Mouse (Mus musculus) erythroblast, embryonic 14.5 days (primary cell): Measurements from ENCODE around the gene Dhrs1. TPM values are rescaled to one million over a fixed set of nuclear protein-coding genes. Genes with fewer than 3 reads are reported as not detected.

Experiments
- H3K27me3 ChIP-seq: 2 replicates; pipeline ENCODE4 v1.6.1; 2012; ENCODE audit warnings: inconsistent platforms; ENCODE audit not compliant: control insufficient read depth
- H3K36me3 ChIP-seq: 2 replicates; pipeline ENCODE4 v1.6.1; 2012; ENCODE audit warnings: mild to moderate bottlenecking, inconsistent platforms; ENCODE audit not compliant: control insufficient read depth
- H3K4me1 ChIP-seq: 2 replicates; pipeline ENCODE4 v1.6.1; 2012; ENCODE audit warnings: inconsistent platforms; ENCODE audit not compliant: control insufficient read depth
- H3K4me3 ChIP-seq: replicated peaks from 2 replicates; pipeline ENCODE3; 2012; ENCODE audit warnings: moderate library complexity, mild to moderate bottlenecking, inconsistent platforms
- H3K9me3 ChIP-seq: 2 replicates; pipeline ENCODE4 v1.6.1; 2012; ENCODE audit warnings: low read length, inconsistent platforms, mixed read lengths; ENCODE audit not compliant: control insufficient read depth
- GATA1 ChIP-seq: IDR thresholded peaks from 2 replicates; pipeline ENCODE4 v1.6.1; 2012; ENCODE audit warnings: low read length, inconsistent platforms, mixed read lengths
- TAL1 ChIP-seq: IDR thresholded peaks from 3 replicates; pipeline ENCODE4 v1.6.1; 2012; ENCODE audit warnings: low read length, inconsistent platforms, mixed read lengths
- polyA plus RNA-seq: library from polyadenylated mRNA; stranded (reverse); fragments of >175 nt; gene quantifications from 2 replicates; pipeline ENCODE4 v1.2.3, GENCODE M21; 2012

Gene Dhrs1
- polyA plus RNA-seq, 1 experiment, result not detected

- Histone ChIP-seq H3K9me3 (no peaks in the 10 kb centered on the region), H3K27me3 (no peaks in the 10 kb centered on the region), H3K4me3 (no peak overlapping the region), H3K36me3 (no peaks in the 10 kb centered on the region; the same call in 1 of the 2 replicates), H3K4me1 (peaks cover 25% of the 10 kb centered on the region)
- no peak for TF ChIP-seq GATA1
- no peak for TF ChIP-seq TAL1
Measured at GRCm38 (mm10) chr14:55706051-55706600, 39.4 kb downstream of the Dhrs1 start.

DNA sequence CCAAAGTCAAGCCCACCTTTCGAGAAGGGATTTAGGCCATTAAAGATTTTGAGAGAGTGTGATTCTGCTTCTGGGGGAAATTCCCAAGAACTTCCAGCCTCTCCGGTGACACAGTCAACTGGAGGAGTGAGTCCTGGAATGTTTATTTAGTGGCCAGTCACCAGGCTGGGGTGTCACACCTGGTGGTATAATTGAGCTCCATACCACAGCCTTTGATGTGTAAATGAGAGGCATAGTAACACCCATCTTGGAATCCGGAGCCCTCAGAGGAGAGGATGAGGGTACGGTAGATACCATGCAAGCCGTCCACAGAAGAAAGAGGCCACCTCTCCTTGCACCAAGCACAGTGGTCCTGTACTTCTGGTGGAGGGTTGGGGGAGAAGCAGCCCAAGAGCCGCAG, 42.7 kb downstream of the Dhrs1 start:
- H3K36me3 ChIP-seq, result no peaks in the 10 kb centered on the region; the same call in 1 of the 2 replicates
- no peaks in the 10 kb centered on the region for H3K9me3 ChIP-seq
- H3K4me1 ChIP-seq, result peaks cover 25% of the 10 kb centered on the region
- no peak overlapping the region for H3K4me3 ChIP-seq
- H3K27me3 ChIP-seq, result no peaks in the 10 kb centered on the region
- TF ChIP-seq GATA1 (no peak), TAL1 (no peak)

DNA sequence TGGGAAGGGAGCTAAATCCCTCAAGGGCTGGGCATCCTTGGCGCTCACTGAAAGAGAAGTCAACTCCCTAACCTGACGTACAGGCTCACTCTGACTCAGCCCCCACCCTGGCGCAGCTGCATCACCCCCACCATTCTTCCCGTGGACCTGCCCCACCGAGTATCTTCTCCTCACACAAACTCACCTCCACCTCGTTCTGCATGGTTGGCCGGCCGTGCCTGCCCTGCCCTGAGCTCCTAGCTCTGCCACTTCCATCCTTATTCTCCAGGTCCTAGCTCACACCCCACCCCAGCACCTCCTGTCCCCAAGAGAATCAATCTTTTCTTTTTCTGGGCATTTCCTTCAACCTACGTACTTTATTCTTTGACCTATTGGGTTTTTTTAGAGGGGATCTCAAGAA, 44.4 kb downstream of the Dhrs1 start:
- peaks cover 9% of the 10 kb centered on the region for H3K4me1 ChIP-seq
- H3K9me3 ChIP-seq, result no peaks in the 10 kb centered on the region
- H3K4me3 ChIP-seq, result no peak overlapping the region
- no peaks in the 10 kb centered on the region; the same call in 1 of the 2 replicates for H3K36me3 ChIP-seq
- no peaks in the 10 kb centered on the region for H3K27me3 ChIP-seq
- no peak for TF ChIP-seq GATA1
- no peak for TF ChIP-seq TAL1

DNA sequence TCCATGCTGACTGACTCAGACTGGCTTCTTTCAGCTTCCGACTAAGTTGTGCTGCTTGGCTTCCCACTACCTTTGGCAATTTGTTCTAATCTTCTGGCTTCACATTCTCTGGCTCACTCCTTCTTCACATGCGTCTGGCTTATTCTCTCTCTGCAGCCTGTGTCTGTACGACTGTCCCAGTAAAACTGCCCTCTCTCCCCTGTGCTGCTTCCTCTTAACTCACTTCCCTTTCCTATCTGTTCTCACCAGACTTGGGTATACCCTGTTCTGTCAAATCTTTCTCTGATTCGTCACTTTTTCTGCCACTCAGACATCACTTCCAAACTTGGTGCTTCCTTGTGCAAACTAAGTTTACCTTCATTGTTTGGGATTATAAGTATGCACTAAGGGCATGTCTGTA, 48.3 kb downstream of the Dhrs1 start:
- no peak overlapping the region for H3K4me3 ChIP-seq
- H3K4me1 ChIP-seq, result peaks cover 2% of the 10 kb centered on the region; the same call in 1 of the 2 replicates
- H3K36me3 ChIP-seq, result no peaks in the 10 kb centered on the region
- peaks cover 16% of the 10 kb centered on the region for H3K9me3 ChIP-seq
- TF ChIP-seq TAL1 (no peak), GATA1 (no peak)
- no peaks in the 10 kb centered on the region; the same call in 1 of the 2 replicates for H3K27me3 ChIP-seq

DNA sequence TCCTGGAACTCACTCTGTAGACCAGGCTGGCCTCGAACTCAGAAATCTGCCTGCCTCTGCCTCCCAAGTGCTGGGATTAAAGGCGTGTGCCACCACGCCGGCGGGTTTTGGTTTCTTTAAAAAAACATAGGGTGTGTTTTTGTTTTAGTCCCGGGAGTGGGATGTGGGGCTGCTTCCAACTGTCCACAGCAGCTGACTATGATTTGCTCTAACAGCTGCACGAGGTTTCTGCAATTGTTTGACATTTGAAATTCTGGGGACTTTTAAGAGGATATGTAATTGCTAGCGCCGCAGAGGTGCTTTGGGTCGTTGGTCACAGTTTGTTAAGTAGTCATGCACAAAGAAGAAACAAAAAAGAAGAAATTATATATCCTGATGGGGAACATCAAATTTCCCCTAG, 56.1 kb downstream of the Dhrs1 start:
- H3K36me3 ChIP-seq, result no peaks in the 10 kb centered on the region
- no peaks in the 10 kb centered on the region for H3K4me1 ChIP-seq
- no peak overlapping the region for H3K4me3 ChIP-seq
- peaks cover 3% of the 10 kb centered on the region; the same call in 1 of the 2 replicates for H3K27me3 ChIP-seq
- H3K9me3 ChIP-seq, result peaks cover 11% of the 10 kb centered on the region
- no peak for TF ChIP-seq GATA1
- TF ChIP-seq TAL1, result no peak

Other genes starting within 250 kb of the Dhrs1 start
- not detected in 2 replicates for gene Cpne6, start 235.2 kb downstream of the Dhrs1 start, polyA plus RNA-seq
- 0.01 TPM in 1 of 2 replicates, not detected in the other for gene Nrl, start 220.7 kb downstream of the Dhrs1 start, polyA plus RNA-seq
- 6.1 and 9.3 TPM in 2 replicates for gene Pck2, start 205.4 kb downstream of the Dhrs1 start, polyA plus RNA-seq
- 3.5 and 4.3 TPM in 2 replicates for gene Dcaf11, start 185.7 kb downstream of the Dhrs1 start, polyA plus RNA-seq
- not detected in 2 replicates for gene A730061H03Rik, start 185.3 kb downstream of the Dhrs1 start, polyA plus RNA-seq
- not detected in 2 replicates for gene Fitm1, start 170.1 kb downstream of the Dhrs1 start, polyA plus RNA-seq
- 3.2 and 4.3 TPM in 2 replicates for gene Psme1, start 167.6 kb downstream of the Dhrs1 start, polyA plus RNA-seq
- 3.5 and 3.8 TPM in 2 replicates for gene Emc9, start 160.4 kb downstream of the Dhrs1 start, polyA plus RNA-seq
- gene Psme2, start 154.6 kb downstream of the Dhrs1 start, polyA plus RNA-seq, result 4.4 and 7.0 TPM in 2 replicates
- 0.86 and 1.1 TPM in 2 replicates for gene Rnf31, start 154.0 kb downstream of the Dhrs1 start, polyA plus RNA-seq
- 3.3 and 4.8 TPM in 2 replicates for gene Irf9, start 142.1 kb downstream of the Dhrs1 start, polyA plus RNA-seq
- 0.14 and 0.15 TPM in 2 replicates for gene Rec8, start 127.7 kb downstream of the Dhrs1 start, polyA plus RNA-seq
- 2.2 and 2.9 TPM in 2 replicates for gene Ipo4, start 109.7 kb downstream of the Dhrs1 start, polyA plus RNA-seq
- 0.01 and 0.44 TPM in 2 replicates for gene Gm49378, start 107.8 kb downstream of the Dhrs1 start, polyA plus RNA-seq
- gene Tm9sf1, start 101.9 kb downstream of the Dhrs1 start, polyA plus RNA-seq, result 1.1 and 1.7 TPM in 2 replicates
- 0.05 TPM in 1 of 2 replicates, not detected in the other for gene Tssk4, start 95.5 kb downstream of the Dhrs1 start, polyA plus RNA-seq
- 1.0 and 1.4 TPM in 2 replicates for gene Mdp1, start 85.2 kb downstream of the Dhrs1 start, polyA plus RNA-seq
- 1.9 and 2.5 TPM in 2 replicates for gene Gmpr2, start 73.7 kb downstream of the Dhrs1 start, polyA plus RNA-seq
- gene Nedd8, start 73.6 kb downstream of the Dhrs1 start, polyA plus RNA-seq, result 6.8 and 9.0 TPM in 2 replicates
- gene Tinf2, start 63.9 kb downstream of the Dhrs1 start, polyA plus RNA-seq, result 3.6 and 4.0 TPM in 2 replicates
- gene Tgm1, start 31.8 kb downstream of the Dhrs1 start, polyA plus RNA-seq, result 0.03 and 0.05 TPM in 2 replicates
- 0.28 and 0.46 TPM in 2 replicates for gene Rabggta, start 23.4 kb downstream of the Dhrs1 start, polyA plus RNA-seq
- gene Nop9, start within 50 bp of the Dhrs1 start, polyA plus RNA-seq, result 1.1 and 1.5 TPM in 2 replicates
- 0.08 and 0.22 TPM in 2 replicates for gene Cideb, start 12.8 kb upstream of the Dhrs1 start, polyA plus RNA-seq
- gene Ltb4r2, start 15.7 kb upstream of the Dhrs1 start, polyA plus RNA-seq, result not detected in 2 replicates
- 0.08 and 0.13 TPM in 2 replicates for gene Ltb4r1, start 20.3 kb upstream of the Dhrs1 start, polyA plus RNA-seq
- 0.02 TPM in 1 of 2 replicates, not detected in the other for gene Adcy4, start 38.4 kb upstream of the Dhrs1 start, polyA plus RNA-seq
- 0.47 and 0.58 TPM in 2 replicates for gene Ripk3, start 43.2 kb upstream of the Dhrs1 start, polyA plus RNA-seq
- not detected in 2 replicates for gene Nfatc4, start 77.5 kb upstream of the Dhrs1 start, polyA plus RNA-seq
- 0.01 and 0.02 TPM in 2 replicates for gene Nynrin, start 108.3 kb upstream of the Dhrs1 start, polyA plus RNA-seq
- gene Cbln3, start 138.7 kb upstream of the Dhrs1 start, polyA plus RNA-seq, result 0.01 TPM in 1 of 2 replicates, not detected in the other
- 1.3 and 1.9 TPM in 2 replicates for gene Khnyn, start 139.3 kb upstream of the Dhrs1 start, polyA plus RNA-seq
- 0.18 and 0.20 TPM in 2 replicates for gene Sdr39u1, start 154.6 kb upstream of the Dhrs1 start, polyA plus RNA-seq
- not detected in 2 replicates for gene Cma1, start 199.0 kb upstream of the Dhrs1 start, polyA plus RNA-seq
- not detected in 2 replicates for gene Cma2, start 205.3 kb upstream of the Dhrs1 start, polyA plus RNA-seq